Mouse (Mus musculus) hindlimb bud, embryonic 11.5 days (tissue): ENCODE results near the gene Invs.

Experiments used
- DNase-seq: peaks from one replicate; pipeline ENCODE4 v3.0.0-alpha.2; 2012; ENCODE audit warnings: low read depth, low spot score; ENCODE audit errors: extremely low spot score

Invs gene

DNA sequence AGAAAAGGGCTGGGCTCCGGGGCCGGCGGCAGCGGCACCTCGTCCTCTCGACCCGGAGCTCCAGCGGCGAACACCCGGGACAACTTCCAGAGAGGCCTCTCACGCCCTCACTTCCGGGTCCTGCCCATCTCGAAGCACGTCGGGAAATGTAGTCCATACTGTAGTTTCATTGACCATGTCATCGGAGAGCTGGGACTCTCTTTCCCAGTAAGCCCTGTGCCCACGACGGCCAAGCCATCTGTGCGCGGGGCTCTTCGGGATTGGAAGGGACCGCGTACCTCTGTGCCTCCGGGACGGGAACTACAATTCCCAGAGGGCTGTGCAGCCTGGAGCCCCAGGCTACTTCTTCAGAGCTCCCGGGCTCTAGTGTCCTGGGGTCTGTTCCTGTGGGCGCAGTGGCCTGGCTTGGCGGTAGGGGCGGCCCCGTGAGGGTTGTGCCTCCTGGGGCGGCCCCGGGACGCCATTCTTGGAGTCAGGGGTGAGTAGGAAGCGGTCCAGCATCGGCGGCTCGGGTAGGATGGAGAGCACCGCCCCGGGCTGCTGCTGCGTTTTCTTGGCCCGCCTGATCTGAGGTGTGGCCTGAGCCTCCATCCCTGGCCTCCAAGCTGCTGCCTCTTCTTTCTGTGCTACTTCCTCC, at the start of gene Invs, which contains the start of gene Erp44:
Invs (plus strand) TSS at position 263 of the 637 bp plus-strand sequence.
Erp44 (minus strand) TSS at position 61 of the 637 bp plus-strand sequence.
- DNase-seq = peak; percentile 96

GRCm38 (mm10) chr4:48236721-48237120, 42.8 kb upstream of the Invs start:
- DNase-seq = no peak

GRCm38 (mm10) chr4:48239046-48239445, 40.5 kb upstream of the Invs start:
- DNase-seq = no peak

- DNase-seq = no peak
These were observed 37.1 kb upstream of the Invs start for GRCm38 (mm10) chr4:48242482-48242881.

DNA sequence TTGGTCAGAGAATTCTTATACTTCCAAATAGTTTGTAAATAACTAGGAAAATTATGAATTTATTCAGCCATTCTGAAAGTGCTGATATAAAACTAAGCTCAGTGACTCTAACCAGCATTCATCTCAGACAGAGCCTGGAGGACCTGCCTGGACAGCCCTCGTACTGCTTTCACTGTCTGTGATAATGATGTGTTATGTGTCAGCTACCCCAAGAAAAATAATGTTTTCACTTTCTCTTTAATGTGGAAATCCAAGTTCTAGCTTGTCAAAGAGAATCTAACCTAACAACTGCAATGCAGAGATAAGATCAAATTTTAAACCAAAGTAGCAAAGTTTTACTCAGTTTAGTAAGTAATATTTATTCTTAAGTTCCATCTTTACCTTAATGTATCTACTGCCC, 35.8 kb upstream of the Invs start:
- DNase-seq = no peak

DNA sequence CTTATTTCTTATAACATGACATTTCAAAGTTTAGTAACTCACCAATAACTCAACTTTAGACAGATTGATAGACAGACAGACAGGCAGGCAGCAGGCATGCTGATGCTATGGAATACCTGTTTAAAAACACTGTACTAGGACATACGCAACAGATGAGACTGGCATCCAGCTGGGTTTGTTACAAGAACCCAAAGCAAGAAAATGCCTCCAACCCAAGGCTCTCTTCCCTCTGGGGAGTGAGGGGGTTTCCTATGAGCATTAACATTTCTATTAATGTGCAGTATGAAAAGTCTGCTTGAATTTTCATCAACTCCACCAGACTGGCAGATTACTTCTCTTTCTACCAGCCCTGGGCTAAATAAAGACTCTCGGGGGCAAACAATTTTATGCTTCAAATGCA, 35.3 kb upstream of the Invs start:
- no peak for DNase-seq

DNA sequence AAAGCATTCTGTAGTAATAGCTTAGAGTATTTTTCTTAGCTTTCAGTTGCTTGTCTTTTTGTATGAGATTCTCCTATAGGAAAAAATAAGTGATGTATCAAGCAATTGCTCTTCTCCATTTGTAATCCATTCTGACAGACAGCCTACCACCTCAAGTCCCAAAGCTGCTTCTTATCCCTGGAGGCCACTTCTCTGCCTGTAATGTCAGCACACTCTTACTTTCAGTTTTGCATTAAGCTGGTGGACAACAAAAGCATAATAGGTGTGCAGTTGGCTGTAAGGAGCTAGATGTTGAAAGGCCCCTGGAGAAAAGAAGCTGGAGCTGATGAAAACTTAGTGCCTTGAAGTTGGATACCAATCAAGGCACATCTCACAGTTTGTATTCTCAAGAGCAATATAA, 26.3 kb upstream of the Invs start:
- DNase-seq = no peak

DNA sequence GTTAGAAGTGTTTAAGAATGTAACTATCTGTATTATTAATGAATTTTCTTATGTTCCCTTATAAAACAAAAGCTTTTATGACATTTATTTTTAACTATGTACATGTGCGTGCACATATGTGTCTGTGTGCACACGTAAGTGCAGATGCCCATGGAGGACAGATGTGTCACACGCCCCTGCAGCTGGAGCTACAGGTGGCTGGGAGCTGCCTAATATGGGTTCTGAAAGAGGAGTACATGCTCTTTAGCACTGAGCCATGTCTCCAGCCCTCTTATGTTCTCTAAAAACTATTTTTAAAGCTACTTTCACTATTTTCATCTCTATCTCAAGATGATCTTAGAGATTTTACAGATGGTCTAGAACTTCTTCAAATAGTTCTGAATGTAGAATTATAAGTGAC, 21.5 kb upstream of the Invs start:
- no peak for DNase-seq

- DNase-seq = no peak
These were observed 11.9 kb upstream of the Invs start for GRCm38 (mm10) chr4:48267683-48268082.

GRCm38 (mm10) chr4:48268127-48268526, 11.4 kb upstream of the Invs start:
- DNase-seq = no peak

GRCm38 (mm10) chr4:48270532-48270931, 9.0 kb upstream of the Invs start:
- DNase-seq = no peak

DNA sequence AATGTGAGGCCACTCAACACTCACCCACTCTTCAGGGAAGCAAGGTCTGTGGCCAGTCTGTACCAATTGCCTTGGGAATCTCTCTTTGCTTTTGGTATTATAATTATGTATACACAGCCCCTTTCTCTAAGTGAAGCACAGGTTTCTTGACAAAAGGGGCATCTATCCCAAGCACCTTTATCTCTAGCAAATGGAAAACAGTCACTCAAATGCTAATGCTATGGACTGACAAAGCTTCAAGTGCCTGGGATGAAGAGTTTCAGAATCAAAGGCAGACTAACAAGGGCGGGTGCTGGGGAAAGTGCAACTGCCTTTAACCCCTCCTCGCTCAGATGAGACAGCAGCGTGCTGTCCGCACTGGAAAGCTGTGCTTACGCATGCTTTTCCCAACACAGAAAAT, 7.7 kb upstream of the Invs start:
- no peak for DNase-seq

DNA sequence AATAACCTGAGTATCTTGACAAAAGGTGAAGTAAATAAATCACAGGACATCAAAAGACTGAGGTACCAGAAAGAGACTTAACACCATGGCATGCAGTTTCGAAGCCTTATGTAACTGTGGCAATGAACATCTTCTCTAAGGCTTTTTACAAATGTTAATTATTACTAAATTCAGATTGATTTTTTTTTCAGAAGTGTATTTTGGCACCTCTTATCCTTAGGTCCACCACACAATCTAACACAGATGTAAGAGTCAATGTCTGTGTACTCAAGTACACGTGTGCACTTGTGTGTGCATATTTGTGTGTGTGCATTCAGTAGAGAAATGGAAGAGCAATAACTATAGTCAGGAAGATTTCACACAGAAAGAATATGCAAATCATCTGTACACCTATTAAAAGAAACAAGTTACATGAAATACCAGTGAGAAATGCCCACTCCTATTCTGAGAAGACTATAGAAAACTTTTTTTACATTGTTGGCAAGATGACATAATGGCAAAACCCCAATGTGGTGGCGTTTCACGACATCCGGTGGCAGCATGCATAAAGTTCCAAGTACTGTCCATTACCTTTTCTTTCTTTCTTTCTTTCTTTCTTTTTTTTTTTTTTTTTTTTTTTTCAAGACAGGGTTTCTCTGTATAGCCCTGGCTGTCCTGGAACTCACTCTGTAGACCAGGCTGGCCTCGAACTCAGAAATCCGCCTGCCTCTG, 6.3 kb upstream of the Invs start:
- no peak for DNase-seq

DNA sequence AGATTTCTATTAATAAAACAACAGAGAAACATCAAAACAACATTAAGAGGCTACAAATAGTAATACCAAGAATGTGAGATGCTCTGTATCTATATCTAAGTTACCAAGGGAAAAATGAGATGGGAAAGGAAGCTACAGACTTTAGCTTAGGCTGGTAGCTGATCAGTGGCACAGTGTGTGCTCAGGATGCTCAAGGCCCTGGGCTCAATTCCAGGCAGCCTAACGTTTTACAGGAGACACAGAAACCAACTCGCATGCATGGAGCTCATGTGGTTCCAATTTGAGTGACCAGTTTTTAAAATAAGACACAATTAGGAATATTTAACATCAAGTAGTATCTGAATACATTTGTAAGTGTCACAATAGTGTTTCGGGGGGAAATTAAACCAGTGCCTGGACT, 3.8 kb upstream of the Invs start:
- DNase-seq = no peak

DNA sequence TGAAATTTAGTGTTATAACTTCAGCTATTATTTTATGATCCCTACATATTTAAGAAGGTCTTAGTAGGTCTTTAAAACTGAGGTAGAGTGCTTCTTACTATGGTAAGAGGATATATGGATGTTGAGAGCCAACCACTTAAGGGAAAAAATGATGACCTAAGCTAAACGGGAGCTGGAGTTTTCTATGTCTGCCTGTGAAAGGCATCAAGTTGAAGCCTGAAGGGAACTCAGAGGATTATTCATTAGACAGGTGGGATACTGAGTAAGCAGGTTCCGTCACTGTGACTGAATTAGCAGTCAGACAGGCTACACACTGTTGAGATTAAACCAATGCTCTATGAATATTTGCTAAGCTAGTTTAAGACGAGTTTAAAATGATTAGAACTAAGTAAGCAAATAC, 2.5 kb upstream of the Invs start:
- DNase-seq = no peak

- peak; percentile 24 for DNase-seq
These were observed 633 bp upstream of the Invs start for GRCm38 (mm10) chr4:48278757-48279497.

DNA sequence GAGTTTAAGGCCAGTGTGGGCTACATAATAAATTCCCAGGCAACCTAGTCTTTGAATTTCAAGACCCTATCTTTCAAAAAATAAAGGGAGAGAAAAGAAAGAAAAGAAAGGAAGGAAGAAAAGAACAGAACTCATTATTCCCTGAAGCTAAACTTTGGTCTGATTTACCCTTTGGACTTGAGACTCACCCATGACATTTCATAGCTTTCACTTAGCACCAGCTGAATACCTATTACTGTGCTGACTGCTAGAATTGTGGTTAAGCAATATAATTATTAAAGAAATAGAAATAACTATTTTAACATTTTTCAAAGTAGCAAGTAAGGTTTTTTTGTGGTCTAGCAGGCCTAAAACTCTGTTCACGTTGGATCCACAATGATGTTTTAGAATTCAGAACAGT, 1.6 kb downstream of the Invs start:
- DNase-seq = no peak

GRCm38 (mm10) chr4:48287086-48287757, 7.7 kb downstream of the Invs start:
- DNase-seq = no peak

- DNase-seq = no peak
These were observed 35.3 kb downstream of the Invs start for GRCm38 (mm10) chr4:48314814-48315213.

GRCm38 (mm10) chr4:48316036-48316435, 36.5 kb downstream of the Invs start:
- no peak for DNase-seq

DNA sequence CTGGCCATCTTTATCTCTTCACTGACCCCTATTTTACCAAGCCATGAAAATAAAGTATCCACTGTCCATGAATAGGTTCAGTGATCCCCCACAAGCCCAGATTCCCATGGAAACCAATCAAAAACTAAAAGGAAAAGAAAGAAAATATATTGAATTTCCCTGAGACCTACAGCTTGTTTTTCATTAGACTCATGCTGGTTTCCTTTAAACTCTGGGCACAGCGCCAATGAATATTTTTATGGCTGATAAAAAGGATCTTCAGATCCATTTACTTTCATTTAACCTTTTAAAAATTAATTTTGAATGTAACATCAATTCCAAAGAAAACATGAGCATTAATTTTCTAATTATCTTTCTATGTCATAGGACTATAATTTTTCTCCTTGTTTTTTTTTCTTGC, 41.7 kb downstream of the Invs start:
- DNase-seq = no peak
